Mouse (Mus musculus): ENCODE data around the gene Rnf43.

Gene Rnf43

DNA sequence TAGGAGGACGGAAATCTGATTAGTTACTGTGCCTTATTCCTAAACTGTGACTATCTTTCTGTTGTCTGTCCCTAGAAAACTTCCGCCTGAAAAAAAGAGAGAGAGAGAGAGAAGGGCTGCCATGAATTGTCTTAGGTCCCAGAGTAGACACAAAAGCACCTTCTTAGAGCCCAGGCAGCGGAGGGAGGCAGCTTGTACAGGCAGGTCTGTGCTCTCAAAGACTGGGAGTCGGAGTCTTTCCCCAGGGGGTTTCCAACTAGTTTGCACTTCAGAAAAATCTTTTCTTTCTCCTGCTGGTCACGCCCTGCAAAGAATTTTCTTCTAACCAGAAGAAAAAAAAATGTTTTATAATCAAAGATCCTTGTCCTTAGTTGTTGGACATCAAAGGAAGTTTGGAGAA is 15.2 kb downstream of the Rnf43 start:
- no peak for DNase-seq (ENCODE audit: low read depth)

DNA sequence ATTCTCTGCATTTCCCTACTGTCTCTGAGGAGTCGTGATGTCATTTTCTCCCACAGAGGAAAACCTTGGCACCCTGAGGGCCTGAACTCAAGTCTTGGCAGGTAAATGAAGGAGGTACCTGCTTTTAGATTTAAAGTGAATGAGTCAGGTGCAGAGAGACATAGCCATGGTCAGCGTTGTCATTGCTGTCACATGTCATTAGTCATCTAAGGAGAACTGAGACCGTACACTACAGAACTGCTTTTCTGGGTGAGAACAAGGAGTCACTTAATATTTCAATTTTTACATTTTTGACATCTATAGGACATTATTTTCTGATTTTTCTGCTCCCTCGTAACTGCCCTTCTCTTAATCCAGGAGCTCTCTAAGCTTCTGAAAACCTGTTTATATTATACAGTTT is 16.0 kb downstream of the Rnf43 start:
- no peak for DNase-seq (ENCODE audit: low read depth)

GRCm38 (mm10) chr11:87678976-87679375 is 16.5 kb downstream of the Rnf43 start:
- DNase-seq (ENCODE audit: low read depth): no peak

GRCm38 (mm10) chr11:87680786-87681185 is 18.3 kb downstream of the Rnf43 start:
- DNase-seq (ENCODE audit: low read depth): no peak

GRCm38 (mm10) chr11:87682096-87682495 is 19.6 kb downstream of the Rnf43 start:
- no peak for DNase-seq (ENCODE audit: low read depth)

- no peak for DNase-seq (ENCODE audit: low read depth)
Observed at GRCm38 (mm10) chr11:87682838-87683571, 20.5 kb downstream of the Rnf43 start.

GRCm38 (mm10) chr11:87686407-87686806 is 23.9 kb downstream of the Rnf43 start:
- peak; percentile 49 for DNase-seq (ENCODE audit: low read depth)

- DNase-seq (ENCODE audit: low read depth): no peak
Observed at GRCm38 (mm10) chr11:87687246-87688225, 25.0 kb downstream of the Rnf43 start.

DNA sequence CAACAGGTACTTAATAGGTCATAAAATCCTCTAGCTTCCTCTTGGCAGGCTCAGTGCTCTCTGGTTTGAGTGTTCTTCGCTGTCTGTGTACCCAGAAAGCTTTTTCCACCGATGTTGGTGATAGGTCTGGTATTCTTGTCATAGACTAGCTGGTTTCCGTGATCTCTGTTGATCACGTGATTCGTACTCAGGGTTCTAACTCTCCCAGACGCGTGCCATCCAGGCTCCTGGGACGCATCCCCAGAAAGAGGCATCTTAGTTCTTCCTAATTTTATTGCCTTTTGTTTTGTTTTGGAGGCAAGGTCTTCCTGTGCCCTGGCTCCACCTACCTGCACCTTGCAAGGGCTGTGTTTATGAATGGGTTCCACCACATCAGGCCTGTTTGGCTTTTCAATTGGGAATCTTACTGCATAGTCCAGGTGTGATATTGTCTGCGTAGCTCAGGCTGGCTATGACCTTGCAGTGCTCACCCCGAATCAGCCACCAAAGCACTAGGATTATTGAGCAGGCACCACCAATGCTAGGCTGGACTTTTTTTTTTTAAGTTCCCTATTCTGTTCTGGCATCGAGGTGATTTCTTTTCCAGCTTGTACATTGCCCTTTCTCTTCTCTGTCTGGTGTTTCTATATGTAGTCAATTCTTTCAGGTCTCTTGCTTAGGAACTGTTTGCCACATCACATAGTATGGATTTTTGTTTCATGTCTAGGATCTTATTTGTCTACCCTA is 26.1 kb downstream of the Rnf43 start:
- DNase-seq (ENCODE audit: low read depth): no peak

DNA sequence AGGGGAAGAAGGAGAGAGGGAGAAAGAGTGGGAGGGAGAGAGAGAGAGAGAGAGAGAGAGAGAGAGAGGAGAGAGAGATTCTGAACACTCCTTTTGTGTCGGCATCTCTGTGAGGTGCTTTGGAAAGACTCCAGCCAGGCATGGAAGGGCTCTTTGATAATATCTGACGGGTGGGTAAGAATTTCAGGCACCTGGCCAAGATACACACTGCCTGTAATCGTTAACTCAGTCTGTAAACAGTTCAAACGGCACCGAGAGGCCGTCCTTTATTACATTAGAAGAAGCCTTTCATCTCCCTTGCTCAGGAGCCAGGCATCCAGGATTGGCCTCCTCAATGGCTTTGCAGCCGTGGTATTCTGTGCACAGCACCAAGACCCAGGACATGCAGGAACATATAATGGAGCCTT is 26.9 kb downstream of the Rnf43 start:
- DNase-seq (ENCODE audit: low read depth): peak; percentile 45

- DNase-seq (ENCODE audit: low read depth): no peak
Observed at GRCm38 (mm10) chr11:87690054-87690740, 27.7 kb downstream of the Rnf43 start.

- no peak for DNase-seq (ENCODE audit: low read depth)
Observed at GRCm38 (mm10) chr11:87697131-87697682, 34.7 kb downstream of the Rnf43 start.

DNA sequence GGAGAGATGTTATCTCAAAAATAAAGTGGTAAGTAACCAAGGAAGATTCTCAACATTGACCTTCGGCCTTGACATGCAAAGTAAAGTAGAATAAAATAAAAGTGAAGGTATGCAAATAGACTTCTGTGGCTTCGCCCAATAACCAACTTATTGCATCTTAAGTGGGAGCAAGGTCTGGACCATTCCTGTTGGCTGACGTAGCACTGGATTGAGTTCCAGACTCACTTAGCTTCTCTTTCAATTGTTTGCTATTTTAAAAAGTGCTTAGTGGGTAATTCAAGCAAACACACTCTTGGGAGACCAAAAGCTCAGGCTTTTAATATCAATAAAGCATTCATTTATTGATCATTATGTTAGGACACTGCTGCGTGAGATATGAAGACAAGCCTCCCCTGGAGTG is 35.6 kb downstream of the Rnf43 start:
- DNase-seq (ENCODE audit: low read depth): no peak

GRCm38 (mm10) chr11:87701108-87701507 is 38.6 kb downstream of the Rnf43 start:
- DNase-seq (ENCODE audit: low read depth): no peak

- no peak for DNase-seq (ENCODE audit: low read depth)
Observed at GRCm38 (mm10) chr11:87701877-87702620, 39.5 kb downstream of the Rnf43 start.

DNA sequence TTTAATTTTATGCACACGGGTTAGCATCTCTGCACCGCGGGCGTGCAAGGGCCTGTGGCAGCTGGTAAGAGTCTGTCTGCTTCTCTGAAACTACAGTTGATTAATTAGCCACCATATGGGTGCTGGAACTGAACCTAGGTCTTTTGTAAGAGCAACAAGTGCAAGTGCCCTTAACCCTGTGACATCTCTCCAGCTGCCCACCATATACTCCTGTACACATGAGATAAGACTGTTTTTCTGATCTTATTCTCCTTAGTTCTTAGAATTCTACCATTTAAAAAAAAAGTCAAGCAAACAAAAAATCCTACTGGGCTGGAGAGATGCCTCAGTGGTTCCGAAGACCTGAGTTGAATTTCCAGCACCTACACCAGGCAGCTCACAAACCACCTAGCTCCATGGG is 41.1 kb downstream of the Rnf43 start:
- no peak for DNase-seq (ENCODE audit: low read depth)

GRCm38 (mm10) chr11:87704289-87704688 is 41.8 kb downstream of the Rnf43 start:
- no peak for DNase-seq (ENCODE audit: low read depth)

- DNase-seq (ENCODE audit: low read depth): no peak
Observed at GRCm38 (mm10) chr11:87707570-87707969, 45.0 kb downstream of the Rnf43 start.

DNA sequence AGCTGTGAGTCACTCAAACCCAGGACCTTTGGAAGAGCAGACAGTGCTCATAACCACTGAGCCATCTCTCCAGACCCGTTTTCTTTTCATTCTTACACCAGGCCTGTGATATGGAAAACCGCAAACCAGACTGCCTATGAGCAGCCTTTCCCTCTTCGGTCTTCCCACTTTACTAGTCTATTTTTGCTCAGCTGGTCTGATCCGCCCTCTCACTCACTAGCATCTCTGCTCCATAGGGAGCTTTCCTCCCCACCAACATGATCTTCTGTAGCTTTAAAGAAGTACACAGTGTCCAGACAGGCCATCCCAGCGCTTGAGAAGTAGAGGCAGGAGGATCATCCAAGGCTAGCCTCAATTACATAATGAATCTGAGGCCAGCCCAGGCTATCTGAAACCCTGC is 46.5 kb downstream of the Rnf43 start:
- no peak for DNase-seq (ENCODE audit: low read depth)

DNA sequence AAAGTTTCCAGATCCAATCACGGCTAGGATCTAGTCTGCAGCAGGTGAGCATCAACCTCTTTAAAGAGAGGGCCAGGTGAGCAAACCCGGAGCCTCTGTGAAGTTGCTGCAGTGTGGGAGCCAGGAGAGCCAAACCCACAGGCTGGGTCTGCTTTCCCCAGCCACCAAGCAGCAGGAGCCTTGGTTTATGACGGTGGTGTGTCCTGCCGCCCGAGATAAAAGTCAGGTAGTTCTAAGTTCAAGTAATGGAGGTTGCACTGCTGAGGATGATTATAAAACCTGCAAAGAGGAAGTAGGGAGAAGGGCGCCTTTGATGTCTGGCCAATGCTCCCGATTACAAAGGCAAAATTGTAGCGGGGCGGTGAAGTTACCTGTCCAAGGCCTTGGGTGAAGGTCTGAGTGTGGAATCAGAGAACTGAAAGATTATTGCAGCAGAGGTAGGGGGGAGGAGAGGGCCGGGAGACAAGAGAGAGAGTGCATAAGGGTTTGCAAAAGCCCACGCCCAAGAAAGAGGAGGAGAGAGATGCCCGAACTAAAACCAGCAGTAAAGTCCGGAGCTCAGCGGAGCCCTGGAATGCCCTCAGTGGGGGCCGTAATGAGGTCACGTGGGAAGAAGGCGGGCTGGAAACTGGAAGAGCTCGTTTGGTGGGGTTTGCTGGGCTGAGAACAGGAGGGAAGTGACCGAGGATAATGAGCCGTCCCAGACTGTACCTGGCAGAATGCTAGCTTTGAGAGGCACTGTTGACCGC is 47.2 kb downstream of the Rnf43 start:
- DNase-seq (ENCODE audit: low read depth): no peak

Measured in NIH3T3 (cell line).